Mouse (Mus musculus) bone marrow macrophage, adult 2 months (primary cell): ENCODE results near the gene Nxf3. TPM values are rescaled to one million over a fixed set of nuclear protein-coding genes. Genes with fewer than 3 reads are reported as not detected.
"Not testable (repeated sequence)": the region's sequence is repeated elsewhere in the genome, so short reads cannot be mapped to it uniquely, and the experiment has no call there.

Source experiments
- H3K27ac ChIP-seq: 2 replicates; pipeline ENCODE4 v1.5.1; 2012; ENCODE audit warnings: low read depth, low read length; ENCODE audit not compliant: insufficient read depth
- H3K4me1 ChIP-seq: 2 replicates; pipeline ENCODE4 v1.6.1; 2012; ENCODE audit warnings: low read length; ENCODE audit not compliant: control insufficient read depth, insufficient read depth
- H3K4me3 ChIP-seq: 2 replicates; pipeline ENCODE4 v1.5.1; 2012; ENCODE audit warnings: mild to moderate bottlenecking, low read length, moderate library complexity; ENCODE audit not compliant: insufficient read depth
- CTCF ChIP-seq: IDR thresholded peaks from 2 replicates; pipeline ENCODE4 v1.5.1; 2012; ENCODE audit warnings: low read depth, mild to moderate bottlenecking, low read length, moderate library complexity
- POLR2A ChIP-seq: IDR thresholded peaks from 2 replicates; pipeline ENCODE4 v1.6.1; 2012; ENCODE audit warnings: mild to moderate bottlenecking, low read depth, low read length, borderline replicate concordance
- polyA plus RNA-seq: library from polyadenylated mRNA; stranded (reverse); fragments of >200 nt; gene quantifications from 2 replicates; pipeline ENCODE4 v1.2.4, GENCODE M21; 2012; ENCODE audit not compliant: missing spikeins, insufficient read depth, insufficient read length

The Nxf3 gene
- polyA plus RNA-seq, 1 experiment: not detected

DNA sequence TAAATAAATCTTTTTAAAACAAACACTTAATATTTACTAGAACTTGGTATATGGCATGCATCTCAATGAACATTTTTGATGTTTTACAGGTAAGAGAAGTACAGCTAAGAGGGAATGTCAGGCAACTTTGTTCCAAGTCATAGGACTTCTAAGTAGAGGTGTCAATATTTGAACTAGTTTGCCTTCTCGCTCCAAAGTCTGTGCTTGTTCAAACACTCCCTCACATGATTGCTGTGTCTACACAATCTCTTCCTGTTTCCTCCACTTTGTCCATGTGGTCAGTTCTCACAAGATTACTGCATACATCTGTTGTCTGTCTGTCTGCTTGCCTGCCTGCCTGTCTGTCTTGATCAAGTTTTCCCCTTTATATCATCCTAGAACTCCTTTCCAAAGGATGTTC, 24.4 kb downstream of the Nxf3 start:
- Histone ChIP-seq H3K4me1 (no peaks in the 10 kb centered on the region), H3K4me3 (no peak overlapping the region), H3K27ac (no peak overlapping the region)
- TF ChIP-seq POLR2A (no peak), CTCF (no peak)

DNA sequence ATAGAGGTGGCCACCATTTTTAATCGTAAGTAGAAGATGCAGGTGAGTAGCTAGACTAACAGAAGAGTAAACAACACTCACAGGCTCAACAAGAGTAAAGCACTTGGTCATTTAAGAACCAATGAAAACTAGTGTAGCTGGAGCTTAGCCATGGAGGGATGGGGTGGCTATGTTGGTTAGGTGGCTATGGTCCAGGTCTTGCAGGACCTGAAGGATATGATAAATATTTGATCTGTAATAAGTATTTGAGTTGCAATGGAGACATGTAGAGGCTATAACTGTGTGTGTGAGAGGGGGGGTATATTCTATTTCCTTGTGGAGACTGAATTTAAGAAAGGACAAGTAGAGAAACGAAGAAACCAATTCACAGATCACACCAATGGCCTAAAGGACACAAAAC, 33.8 kb downstream of the Nxf3 start:
- H3K27ac ChIP-seq: no peak overlapping the region
- no peak overlapping the region for H3K4me3 ChIP-seq
- TF ChIP-seq POLR2A: no peak
- no peak for TF ChIP-seq CTCF
- no peaks in the 10 kb centered on the region for H3K4me1 ChIP-seq

DNA sequence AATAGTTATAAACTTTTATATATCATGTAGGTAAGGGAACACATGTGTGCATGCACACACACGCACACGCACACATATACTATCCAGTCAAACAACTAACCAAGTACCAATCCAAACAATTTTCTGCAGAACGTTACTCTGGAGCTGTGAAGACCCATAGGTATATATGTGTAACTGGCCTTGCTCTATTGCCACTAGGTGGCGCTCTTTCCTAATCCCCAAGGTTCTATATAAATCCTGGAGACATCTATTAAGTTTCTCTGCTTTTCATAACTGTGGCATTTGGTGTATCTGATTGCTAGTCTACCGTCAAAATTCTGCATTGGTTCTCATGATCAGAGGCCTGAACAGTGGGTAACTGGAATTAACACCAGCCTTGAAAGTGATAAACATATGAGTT, 37.5 kb downstream of the Nxf3 start:
- Histone ChIP-seq H3K4me1 (no peaks in the 10 kb centered on the region), H3K27ac (no peak overlapping the region), H3K4me3 (no peak overlapping the region)
- no peak for TF ChIP-seq CTCF
- no peak for TF ChIP-seq POLR2A

DNA sequence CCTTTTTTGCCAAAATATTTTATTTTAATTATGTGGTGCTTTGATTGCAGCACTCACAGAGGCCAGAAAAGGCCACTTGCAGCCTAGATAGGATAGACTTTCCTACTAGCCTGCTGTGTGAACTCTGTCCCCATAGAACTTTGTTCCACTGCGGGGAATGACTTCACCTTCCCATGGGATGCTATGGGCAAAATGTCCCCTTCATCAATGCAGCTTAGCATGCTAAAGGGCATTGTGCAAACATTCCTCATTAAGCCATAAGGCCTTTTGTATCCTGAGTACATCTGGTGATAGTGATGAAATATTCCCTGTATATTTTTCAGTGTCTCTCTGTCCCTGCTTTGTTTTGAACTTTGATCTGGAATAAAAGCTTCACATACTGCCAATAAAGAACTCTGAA, 41.3 kb downstream of the Nxf3 start:
- no peak overlapping the region for H3K27ac ChIP-seq
- H3K4me3 ChIP-seq: no peak overlapping the region
- no peaks in the 10 kb centered on the region for H3K4me1 ChIP-seq
- TF ChIP-seq POLR2A: no peak

DNA sequence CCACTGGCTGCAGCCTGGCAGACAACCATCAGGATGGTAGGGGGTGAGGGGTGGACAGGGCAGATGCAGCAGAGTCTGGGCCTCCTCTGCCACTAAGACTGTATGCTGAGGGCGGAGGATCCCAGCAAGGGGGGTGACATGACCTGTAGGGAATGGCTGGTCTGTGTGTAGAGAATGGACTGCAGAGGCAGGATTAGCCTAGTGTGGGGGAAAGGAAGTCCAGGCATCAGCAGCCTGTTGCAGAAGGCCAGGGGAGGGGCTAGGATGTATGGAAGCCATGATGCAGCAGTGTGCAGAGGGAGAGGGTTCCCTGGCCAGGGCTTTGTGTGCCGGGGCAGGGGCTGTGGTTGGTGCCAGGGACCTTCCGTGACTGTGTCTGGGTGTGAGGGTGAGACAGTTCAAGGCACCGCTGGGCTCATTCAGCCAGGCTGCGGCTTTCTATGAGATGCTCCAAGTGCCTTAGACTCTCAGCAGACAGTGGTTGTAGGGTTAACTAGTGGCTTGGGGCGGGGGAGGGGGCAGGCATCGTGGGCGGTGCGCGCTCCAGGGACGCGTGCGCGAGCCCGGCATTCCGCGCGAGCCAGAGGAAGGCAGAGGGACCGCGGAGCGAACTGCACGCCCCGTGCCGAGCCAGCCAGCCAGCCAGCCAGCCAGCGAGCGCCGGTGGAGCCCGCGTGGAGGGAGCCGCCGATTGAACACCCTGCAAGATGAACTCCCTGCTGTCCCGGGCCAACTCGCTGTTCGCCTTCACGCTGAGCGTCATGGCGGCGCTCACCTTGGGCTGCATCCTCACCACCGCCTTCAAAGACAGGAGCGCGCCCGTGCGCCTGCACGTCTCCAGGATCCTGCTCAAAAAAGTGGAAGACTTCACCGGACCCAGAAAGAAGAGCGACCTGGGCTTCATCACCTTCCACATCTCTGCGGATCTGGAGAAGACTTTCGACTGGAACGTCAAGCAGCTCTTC, 52.0 kb downstream of the Nxf3 start, which contains the start of gene Arxes1:
TSS of gene Arxes1 (plus strand) at position 569 of the 965 bp plus-strand sequence.
- not testable (repeated sequence) for H3K4me3 ChIP-seq, H3K4me1 ChIP-seq, H3K27ac ChIP-seq

DNA sequence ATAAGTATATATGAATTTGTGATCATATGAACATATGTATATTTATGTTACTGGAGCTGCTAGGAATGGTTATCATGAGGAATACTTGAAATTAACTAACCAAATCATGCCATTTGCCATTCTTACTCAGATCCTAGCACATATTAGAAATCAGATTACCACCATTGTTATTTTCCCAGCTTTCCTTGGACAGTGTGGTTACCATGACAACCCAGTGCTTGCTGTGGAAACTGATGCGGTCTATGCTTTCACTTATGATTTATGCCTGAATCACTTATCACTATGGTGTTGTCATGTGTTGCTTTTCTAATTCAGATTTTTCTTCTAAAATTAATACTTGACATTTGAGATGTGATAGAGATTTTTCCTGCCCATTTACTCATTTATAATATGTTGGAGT, 54.7 kb downstream of the Nxf3 start:
- Histone ChIP-seq H3K4me1 (no peaks in the 10 kb centered on the region), H3K4me3 (no peak overlapping the region), H3K27ac (no peak overlapping the region)
- TF ChIP-seq CTCF (no peak), POLR2A (no peak)

Other genes with a start within 250 kb of the Nxf3 start
- gene Gprasp2, start 246.2 kb downstream of the Nxf3 start, polyA plus RNA-seq: 1.9 TPM in 1 of 2 replicates, not detected in the other
- not detected in 2 replicates for gene Arxes2, start 91.4 kb downstream of the Nxf3 start, polyA plus RNA-seq
- gene Arxes1, start 51.9 kb downstream of the Nxf3 start, polyA plus RNA-seq: not detected in 2 replicates
- gene Bex2, start 17.0 kb downstream of the Nxf3 start, polyA plus RNA-seq: not detected in 2 replicates
- gene Bex4, start 53.7 kb upstream of the Nxf3 start, polyA plus RNA-seq: not detected in 2 replicates
- gene Tceal8, start 87.1 kb upstream of the Nxf3 start, polyA plus RNA-seq: 65.3 and 72.7 TPM in 2 replicates
- not detected in 2 replicates for gene Tceal5, start 118.6 kb upstream of the Nxf3 start, polyA plus RNA-seq
- gene Tceal7, start 129.5 kb upstream of the Nxf3 start, polyA plus RNA-seq: not detected in 2 replicates
- not detected in 2 replicates for gene Bex1, start 130.3 kb upstream of the Nxf3 start, polyA plus RNA-seq
- gene Tceal9, start 159.8 kb upstream of the Nxf3 start, polyA plus RNA-seq: 101 and 128 TPM in 2 replicates
- 49.1 and 57.3 TPM in 2 replicates for gene Bex3, start 185.0 kb upstream of the Nxf3 start, polyA plus RNA-seq